Mouse (Mus musculus) embryonic facial prominence, embryonic 15.5 days (tissue): ENCODE measurements around the gene Cbfb. TPM values are rescaled to one million over a fixed set of nuclear protein-coding genes. Genes with fewer than 3 reads are reported as not detected.

Experiments used
- ATAC-seq: fragments of 200-750 bp; cut with Nextera tagmentation; 2 replicates; pipeline ENCODE4 v1.8.0; 2017; ENCODE audit warnings: low read depth, moderate TSS enrichment; ENCODE audit not compliant: insufficient number of reproducible peaks, low FRiP score, low TSS enrichment
- H3K27ac ChIP-seq: fragments of 300-500 bp; sonication (generic); replicated peaks from 2 replicates; pipeline ENCODE4 v1.5.1; 2015; ENCODE audit warnings: mild to moderate bottlenecking, inconsistent platforms
- H3K27me3 ChIP-seq: fragments of 300-500 bp; sonication (generic); 2 replicates; pipeline ENCODE4 v1.6.1; 2015; ENCODE audit warnings: inconsistent platforms
- H3K36me3 ChIP-seq: fragments of 300-500 bp; sonication (generic); 2 replicates; pipeline ENCODE4 v1.6.1; 2015; ENCODE audit warnings: mild to moderate bottlenecking, inconsistent platforms
- H3K4me1 ChIP-seq: fragments of 300-500 bp; sonication (generic); 2 replicates; pipeline ENCODE4 v1.6.1; 2015; ENCODE audit warnings: inconsistent platforms
- H3K4me2 ChIP-seq: fragments of 300-500 bp; sonication (generic); replicated peaks from 2 replicates; pipeline ENCODE4 v1.6.1; 2015; ENCODE audit warnings: mild to moderate bottlenecking, inconsistent platforms
- H3K4me3 ChIP-seq: fragments of 300-500 bp; sonication (generic); replicated peaks from 2 replicates; pipeline ENCODE4 v1.5.1; 2015; ENCODE audit warnings: mild to moderate bottlenecking, inconsistent platforms
- H3K9ac ChIP-seq: fragments of 300-500 bp; sonication (generic); 2 replicates; pipeline ENCODE4 v1.6.1; 2015; ENCODE audit warnings: inconsistent platforms
- H3K9me3 ChIP-seq: fragments of 300-500 bp; sonication (generic); replicated peaks from 2 replicates; pipeline ENCODE4 v1.6.1; 2016; ENCODE audit warnings: inconsistent platforms
- WGBS: fragments of 180-500 bp; shearing (Covaris S2); methylation state at CpG from one replicate; pipeline ENCODE4 v1.1.7; 2015; 5-methylcytosine and 5-hydroxymethylcytosine counted together
- polyA plus RNA-seq: library from polyadenylated mRNA; unstranded; fragments of >200 nt; fragmentation: Nextera tagmentation; extraction: Ambion mirVana; gene quantifications from 2 replicates; pipeline ENCODE4 v1.2.1, GENCODE M21; 2015

The Cbfb gene
- polyA plus RNA-seq, 1 experiment from 2014 or later, result 79.1 TPM

DNA sequence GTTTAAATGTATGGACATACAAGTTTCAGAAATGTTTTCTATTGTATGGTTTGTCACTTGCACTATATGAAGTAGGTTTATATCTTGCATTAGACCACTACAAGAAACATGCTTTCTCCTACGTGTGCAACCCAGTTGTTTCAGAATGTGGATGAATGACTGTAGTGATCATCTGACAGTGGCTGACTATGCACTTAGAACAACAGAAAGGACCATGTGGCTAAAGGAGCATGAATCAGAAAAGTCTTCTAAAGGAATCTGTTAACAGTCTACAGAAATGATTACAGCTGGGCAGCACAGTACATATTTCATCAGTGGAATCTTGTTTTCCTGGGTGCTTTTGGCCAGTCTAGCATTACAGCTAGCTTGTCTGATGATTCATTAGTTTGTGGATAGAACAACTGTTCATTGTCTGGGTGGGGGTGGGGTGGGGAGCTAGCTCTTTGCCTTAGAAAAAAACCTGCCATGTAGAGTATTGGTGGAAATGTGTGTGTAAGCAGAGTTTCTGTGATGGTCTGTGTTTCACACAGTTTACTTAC, 16.1 kb downstream of the Cbfb start:
- Histone ChIP-seq H3K36me3 (peaks cover 8% of the 10 kb centered on the region; the same call in 1 of the 2 replicates), H3K4me2 (no peak overlapping the region), H3K4me1 (0 out of 2 replicates have a peak, but pooled peaks cover 5% of the 10 kb centered on the region), H3K27me3 (no peaks in the 10 kb centered on the region), H3K4me3 (no peak overlapping the region), H3K27ac (no peak overlapping the region), H3K9me3 (no peaks in the 10 kb centered on the region), H3K9ac (no peak overlapping the region)
- WGBS, result 44% methylated on average over 1 of the region's 1 CpGs
- ATAC-seq, result no peak

DNA sequence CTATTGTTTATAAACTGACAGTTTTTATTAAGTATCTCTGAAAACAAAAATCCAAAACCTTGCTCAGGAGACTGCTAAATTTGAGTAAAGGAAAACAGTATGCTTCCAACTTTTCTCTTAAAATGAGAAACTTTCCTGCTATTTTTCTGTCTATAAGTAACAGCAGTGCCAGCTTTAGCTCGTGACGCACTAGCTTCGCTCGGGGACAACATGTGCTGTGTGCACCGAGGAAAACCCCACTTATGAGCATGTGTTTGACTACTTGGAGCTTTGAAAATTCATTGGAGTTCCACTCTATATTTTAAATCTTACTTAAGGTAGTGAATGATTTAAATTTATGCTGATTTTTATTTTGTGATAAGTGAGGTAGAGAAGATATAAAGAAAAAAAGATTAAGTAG, 21.7 kb downstream of the Cbfb start:
- no peaks in the 10 kb centered on the region for H3K27me3 ChIP-seq
- ATAC-seq, result no peak
- H3K4me2 ChIP-seq, result no peak overlapping the region
- peaks cover 37% of the 10 kb centered on the region for H3K36me3 ChIP-seq
- H3K4me3 ChIP-seq, result no peak overlapping the region
- no peaks in the 10 kb centered on the region for H3K9me3 ChIP-seq
- no peak overlapping the region for H3K27ac ChIP-seq
- no peaks in the 10 kb centered on the region for H3K4me1 ChIP-seq
- H3K9ac ChIP-seq, result no peak overlapping the region
- 86% methylated on average over 5 of the region's 5 CpGs for WGBS

DNA sequence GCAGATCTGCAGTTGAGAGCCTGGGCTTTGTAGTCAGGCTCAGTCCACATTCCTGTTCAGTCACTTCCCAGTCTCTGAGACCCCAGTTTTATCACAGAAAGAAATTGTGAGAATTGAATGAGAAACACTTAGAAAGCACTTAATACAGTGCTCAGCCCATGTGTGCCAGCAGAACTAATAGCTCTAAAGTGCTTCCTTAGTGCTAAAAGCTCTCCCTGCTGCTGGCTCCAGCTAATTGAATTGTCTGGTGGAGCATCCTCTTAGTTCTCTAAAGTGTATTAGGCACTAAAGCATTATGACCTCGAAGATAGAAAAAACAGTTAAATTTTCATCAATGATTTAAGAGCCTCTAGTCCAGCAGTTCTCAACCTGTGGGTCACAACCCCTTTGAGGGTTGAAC, 35.3 kb downstream of the Cbfb start:
- WGBS, result 92% methylated on average over 1 of the region's 1 CpGs
- Histone ChIP-seq H3K4me2 (no peak overlapping the region), H3K36me3 (peaks cover 16% of the 10 kb centered on the region), H3K27ac (no peak overlapping the region), H3K9me3 (no peaks in the 10 kb centered on the region), H3K4me3 (no peak overlapping the region), H3K9ac (no peak overlapping the region), H3K27me3 (no peaks in the 10 kb centered on the region), H3K4me1 (no peaks in the 10 kb centered on the region)
- ATAC-seq, result no peak

DNA sequence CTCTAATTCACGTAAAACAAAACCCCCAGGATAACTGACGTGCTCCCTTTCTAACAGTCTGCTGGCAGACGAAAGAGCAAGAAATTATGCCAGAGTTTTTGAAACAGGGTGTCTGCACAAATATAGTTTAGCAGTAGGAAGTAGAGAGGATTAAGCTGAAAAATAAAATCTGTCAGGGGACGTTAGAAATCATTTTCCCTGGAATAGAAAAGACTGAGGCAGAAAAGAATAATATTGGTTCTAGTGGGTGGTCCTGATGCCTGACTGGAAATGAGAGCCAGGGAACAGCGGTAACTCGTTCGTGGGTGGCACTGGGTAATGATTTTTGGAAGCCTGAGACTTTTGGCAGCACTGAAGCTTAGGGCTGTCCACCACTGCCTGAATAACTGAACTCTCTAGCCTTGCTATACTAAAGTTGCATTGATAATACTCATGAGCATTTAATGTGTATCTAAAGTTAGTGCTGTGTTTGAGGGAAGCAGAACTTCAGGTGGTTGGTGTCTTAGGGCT, 36.3 kb downstream of the Cbfb start:
- Histone ChIP-seq H3K9me3 (no peaks in the 10 kb centered on the region), H3K4me2 (no peak overlapping the region), H3K36me3 (peaks cover 17% of the 10 kb centered on the region), H3K4me1 (no peaks in the 10 kb centered on the region), H3K9ac (no peak overlapping the region), H3K27ac (peak overlapping the region; percentile 51; the same call in 1 of the 2 replicates), H3K4me3 (no peak overlapping the region), H3K27me3 (no peaks in the 10 kb centered on the region)
- ATAC-seq, result no peak
- WGBS, result 60% methylated on average over 7 of the region's 7 CpGs

DNA sequence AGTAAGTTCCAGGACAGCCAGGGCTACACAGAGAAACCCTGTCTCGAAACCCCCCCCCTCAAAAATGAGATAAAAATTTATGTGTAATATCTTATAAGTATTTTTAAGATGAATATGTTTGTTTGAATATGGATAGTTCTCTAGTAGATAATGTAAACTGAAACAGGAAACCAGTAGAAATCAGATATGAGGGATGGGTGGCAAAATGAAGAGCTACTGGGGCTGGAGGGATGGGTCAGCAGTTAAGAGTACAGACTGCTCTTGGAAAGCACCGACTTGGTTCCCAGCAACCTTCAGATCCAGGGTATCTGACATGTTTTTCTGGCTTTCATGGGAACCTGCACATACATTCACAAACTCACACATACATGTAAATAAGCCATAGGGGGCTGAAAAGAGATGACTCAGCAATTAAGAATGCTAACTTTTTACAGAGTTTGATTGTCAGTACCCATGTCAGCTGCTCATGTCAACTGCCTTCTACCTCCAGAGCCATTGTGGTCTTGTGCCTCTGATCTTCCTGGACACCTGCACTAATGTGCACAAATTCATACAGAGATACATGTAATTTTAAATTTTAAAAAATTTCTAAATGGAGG, 37.3 kb downstream of the Cbfb start:
- WGBS, result 90% methylated on average over 2 of the region's 2 CpGs
- Histone ChIP-seq H3K36me3 (peaks cover 19% of the 10 kb centered on the region), H3K4me2 (no peak overlapping the region), H3K27me3 (no peaks in the 10 kb centered on the region), H3K27ac (no peak overlapping the region), H3K9me3 (no peaks in the 10 kb centered on the region), H3K4me3 (no peak overlapping the region), H3K9ac (no peak overlapping the region), H3K4me1 (no peaks in the 10 kb centered on the region)
- ATAC-seq, result no peak

DNA sequence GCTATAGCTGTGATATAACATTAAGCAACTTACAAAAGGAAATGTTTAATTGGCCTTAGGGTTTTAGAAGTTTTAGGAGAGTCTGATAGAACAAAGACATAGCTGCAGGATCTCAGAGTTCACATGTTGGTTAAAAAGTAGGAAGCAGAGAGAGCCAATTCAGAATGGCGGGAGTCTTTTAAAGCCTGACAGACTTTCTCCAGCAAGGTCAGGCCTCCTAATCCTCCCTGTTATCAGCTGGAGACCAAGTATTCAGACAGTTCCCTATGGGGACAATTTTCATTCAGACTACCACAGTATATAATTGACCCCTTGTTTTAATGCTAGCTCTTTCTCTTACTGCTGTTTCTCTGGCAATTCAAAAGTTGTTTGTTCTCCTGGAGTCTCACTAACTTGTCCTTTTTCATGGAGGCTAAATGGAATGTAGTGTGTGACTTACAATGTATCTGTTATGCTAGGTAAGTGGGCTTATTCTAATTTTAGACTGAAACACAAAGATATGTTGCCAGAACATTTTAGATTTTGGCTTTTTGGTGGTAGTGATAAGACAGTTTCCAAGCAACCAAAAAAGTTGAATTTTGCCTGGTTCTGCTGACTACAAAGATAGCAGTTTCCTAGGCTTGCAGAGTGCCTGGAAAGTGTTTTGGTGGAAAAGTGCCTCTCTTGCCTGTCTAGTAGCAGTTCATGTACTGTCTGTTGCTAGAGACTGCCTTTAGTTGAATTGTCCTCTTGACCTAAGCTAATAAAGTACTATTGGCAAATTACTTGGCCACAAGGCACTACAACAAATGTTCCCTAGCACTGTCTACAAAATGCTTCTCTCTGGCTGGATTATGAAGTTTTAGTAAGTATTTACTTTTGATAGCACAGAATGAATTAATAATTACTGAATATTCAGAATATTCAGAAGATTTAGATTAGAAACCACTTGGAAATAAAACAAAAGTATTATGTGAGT, 39.0 kb downstream of the Cbfb start:
- WGBS, result 79% methylated on average over 1 of the region's 1 CpGs
- H3K9me3 ChIP-seq, result no peaks in the 10 kb centered on the region
- peaks cover 11% of the 10 kb centered on the region for H3K36me3 ChIP-seq
- no peak overlapping the region for H3K9ac ChIP-seq
- ATAC-seq, result no peak
- no peak overlapping the region for H3K4me3 ChIP-seq
- no peaks in the 10 kb centered on the region for H3K4me1 ChIP-seq
- no peak overlapping the region for H3K4me2 ChIP-seq
- no peak overlapping the region for H3K27ac ChIP-seq
- H3K27me3 ChIP-seq, result no peaks in the 10 kb centered on the region

DNA sequence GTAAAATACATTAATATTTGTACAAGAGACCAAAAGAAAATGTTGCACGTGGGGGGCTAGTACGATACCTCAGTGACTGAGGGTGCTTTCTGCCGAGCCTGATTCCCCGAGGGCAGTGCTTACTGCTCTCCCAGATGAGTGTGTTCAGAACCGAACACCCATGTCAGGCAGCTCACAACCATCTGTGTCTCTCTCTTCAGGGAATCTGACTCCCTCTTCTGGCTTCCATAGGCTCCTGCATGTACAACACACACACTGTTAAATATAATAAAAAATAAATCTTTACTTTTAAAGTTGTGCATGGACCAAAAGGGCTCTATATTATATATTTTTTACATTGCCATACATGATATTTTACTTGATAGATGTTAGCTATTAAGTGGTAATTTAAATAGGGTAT, 43.6 kb downstream of the Cbfb start:
- no peak overlapping the region for H3K27ac ChIP-seq
- H3K4me1 ChIP-seq, result no peaks in the 10 kb centered on the region
- 81% methylated on average over 5 of the region's 5 CpGs for WGBS
- no peak overlapping the region for H3K9ac ChIP-seq
- H3K4me3 ChIP-seq, result no peak overlapping the region
- H3K36me3 ChIP-seq, result peaks cover 23% of the 10 kb centered on the region
- no peaks in the 10 kb centered on the region for H3K9me3 ChIP-seq
- no peaks in the 10 kb centered on the region for H3K27me3 ChIP-seq
- H3K4me2 ChIP-seq, result no peak overlapping the region
- no peak for ATAC-seq

DNA sequence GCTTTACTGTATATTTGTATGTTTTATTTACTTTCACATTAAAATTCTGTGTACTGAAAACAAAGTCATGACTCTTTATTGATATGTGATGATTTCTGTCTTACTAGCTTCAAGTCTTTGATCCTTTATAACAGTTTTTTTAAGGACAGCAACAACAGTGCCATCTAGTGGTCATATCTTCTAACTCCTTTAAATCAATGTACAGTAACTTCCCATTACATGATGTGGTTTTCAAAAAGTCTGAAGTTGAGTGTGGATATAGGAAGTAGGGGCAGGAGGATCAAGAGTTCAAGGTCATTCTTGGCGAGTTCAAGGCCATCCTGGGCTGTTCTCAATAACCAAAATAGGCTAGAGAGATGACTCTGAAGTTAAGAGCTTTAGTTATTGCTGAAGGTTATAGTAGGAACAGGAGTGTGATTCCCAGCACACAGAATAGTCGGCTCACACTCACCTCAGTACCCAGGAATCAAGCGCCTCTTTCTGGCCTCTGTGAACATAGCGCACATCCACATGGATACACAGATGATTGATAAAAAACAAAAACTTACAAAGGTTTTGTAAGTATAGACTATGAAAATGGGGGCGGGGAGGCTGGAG, 47.5 kb downstream of the Cbfb start:
- Histone ChIP-seq H3K4me1 (no peaks in the 10 kb centered on the region), H3K36me3 (peaks cover 18% of the 10 kb centered on the region), H3K4me3 (no peak overlapping the region), H3K27me3 (no peaks in the 10 kb centered on the region), H3K4me2 (no peak overlapping the region), H3K27ac (no peak overlapping the region), H3K9ac (no peak overlapping the region), H3K9me3 (no peaks in the 10 kb centered on the region)
- WGBS, result 78% methylated on average over 5 of the region's 5 CpGs
- no peak for ATAC-seq

DNA sequence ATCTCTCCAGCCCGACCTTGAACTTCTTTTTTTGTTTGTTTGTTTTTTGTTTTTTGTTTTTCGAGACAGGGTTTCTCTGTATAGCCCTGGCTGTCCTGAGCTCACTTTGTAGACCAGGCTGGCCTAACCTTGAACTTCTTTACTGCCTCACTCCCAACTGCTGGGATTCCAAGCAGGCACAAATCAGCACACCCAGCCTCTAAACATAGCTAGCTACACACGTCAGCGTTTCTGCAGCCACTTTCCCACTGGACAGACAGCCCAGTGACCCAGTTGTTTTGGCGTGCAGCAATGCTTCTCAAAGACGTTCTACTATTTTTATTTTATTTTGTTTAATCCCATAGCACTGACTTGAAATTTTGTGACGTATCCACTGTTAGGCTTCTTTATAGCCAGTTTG, 53.4 kb downstream of the Cbfb start:
- no peaks in the 10 kb centered on the region for H3K36me3 ChIP-seq
- 79% methylated on average over 7 of the region's 7 CpGs for WGBS
- peak overlapping the region; percentile 91; the same call in 1 of the 2 replicates for H3K27ac ChIP-seq
- no peak overlapping the region for H3K4me2 ChIP-seq
- no peak for ATAC-seq
- H3K4me1 ChIP-seq, result peaks cover 16% of the 10 kb centered on the region
- no peaks in the 10 kb centered on the region for H3K27me3 ChIP-seq
- H3K9me3 ChIP-seq, result no peaks in the 10 kb centered on the region
- H3K4me3 ChIP-seq, result no peak overlapping the region
- no peak overlapping the region for H3K9ac ChIP-seq

DNA sequence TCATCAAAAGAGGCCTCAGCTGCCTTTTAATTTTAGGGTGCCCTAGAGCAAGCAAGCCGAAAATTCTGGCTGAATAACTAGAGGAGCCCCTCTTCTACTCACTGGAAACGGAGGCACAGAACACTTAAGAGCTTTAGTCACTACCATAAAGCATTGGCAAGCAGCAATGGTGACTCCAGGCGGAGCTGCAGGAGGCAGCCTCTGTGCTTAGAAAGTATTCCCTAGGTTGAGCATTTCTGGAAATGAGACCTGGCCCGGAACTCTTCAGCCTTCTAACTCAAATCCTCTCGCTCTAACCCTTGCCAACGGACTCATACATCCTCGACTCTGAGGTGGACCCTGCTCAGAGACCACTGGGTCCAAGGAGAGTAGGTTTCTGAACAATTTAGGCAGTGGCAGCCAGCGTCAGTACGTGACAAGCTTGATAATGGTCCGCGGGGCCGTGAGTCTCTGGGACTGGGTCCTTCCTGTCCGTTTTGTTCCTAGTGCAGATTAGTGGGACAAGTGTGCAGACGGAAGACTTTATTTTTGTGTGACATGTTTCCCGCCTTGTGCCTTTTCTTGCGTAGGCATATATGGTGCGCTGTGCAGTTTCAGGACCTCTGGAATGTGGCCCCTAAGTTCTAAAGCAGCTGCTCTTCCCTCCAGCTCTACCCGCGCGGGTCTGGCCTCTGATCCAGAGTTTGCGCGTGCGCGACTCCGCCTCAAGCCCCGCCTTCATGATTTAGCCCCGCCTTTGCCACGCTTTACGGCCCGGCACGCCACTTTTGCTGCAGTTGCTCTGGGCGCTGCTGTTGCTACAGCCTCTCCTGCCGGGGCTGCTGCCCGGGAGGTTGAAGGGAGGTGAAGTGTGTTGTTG, 54.2 kb downstream of the Cbfb start, which contains the start of gene D230025D16Rik:
TSS of gene D230025D16Rik (plus strand) at position 733 of the 859 bp plus-strand sequence.
- Histone ChIP-seq H3K4me3 (peak within 1 kb of the TSS; percentile 84), H3K36me3 (no peaks in the 10 kb centered on the region), H3K4me1 (peaks cover 16% of the 10 kb centered on the region), H3K27me3 (no peaks in the 10 kb centered on the region), H3K9me3 (no peaks in the 10 kb centered on the region), H3K9ac (peak within 1 kb of the TSS; percentile 82), H3K4me2 (peak within 1 kb of the TSS; percentile 79), H3K27ac (peak within 1 kb of the TSS; percentile 91)
- WGBS, result 2% methylated on average over 34 of the region's 34 CpGs
- peak; percentile 95 for ATAC-seq
